Mouse (Mus musculus) brain, adult 2 months (tissue): ENCODE measurements around the gene Reln.
A peak's percentile ranks its signal among the peaks of the same experiment; 100 is the strongest.

ENCODE experiments used
- DNase-seq: peaks from one replicate; pipeline ENCODE4 v3.0.0; 2011; ENCODE audit warnings: low read depth, low spot score

Gene Reln

GRCm38 (mm10) chr5:22307853-22308252, 36.6 kb downstream of the Reln start:
- DNase-seq = no peak

- DNase-seq = peak; percentile 95
Observed at GRCm38 (mm10) chr5:22307072-22307471, 37.4 kb downstream of the Reln start.

- DNase-seq = no peak
Observed at GRCm38 (mm10) chr5:22303709-22304108, 40.8 kb downstream of the Reln start.

GRCm38 (mm10) chr5:22302309-22302708, 42.2 kb downstream of the Reln start:
- peak; percentile 90 for DNase-seq

- DNase-seq = no peak
Observed at GRCm38 (mm10) chr5:22300788-22301187, 43.7 kb downstream of the Reln start.

- DNase-seq = no peak
Observed at GRCm38 (mm10) chr5:22300046-22300445, 44.5 kb downstream of the Reln start.

GRCm38 (mm10) chr5:22295161-22295560, 49.3 kb downstream of the Reln start:
- DNase-seq = no peak

- DNase-seq = peak; percentile 65
Observed at GRCm38 (mm10) chr5:22291409-22291808, 53.1 kb downstream of the Reln start.

GRCm38 (mm10) chr5:22285396-22285795, 59.1 kb downstream of the Reln start:
- peak; percentile 89 for DNase-seq

GRCm38 (mm10) chr5:22282141-22282665, 62.3 kb downstream of the Reln start:
- peak; percentile 28 for DNase-seq

- no peak for DNase-seq
Observed at GRCm38 (mm10) chr5:22280534-22281164, 63.9 kb downstream of the Reln start.

GRCm38 (mm10) chr5:22279201-22279600, 65.3 kb downstream of the Reln start:
- DNase-seq = no peak

GRCm38 (mm10) chr5:22274134-22274533, 70.4 kb downstream of the Reln start:
- peak; percentile 60 for DNase-seq

- DNase-seq = peak; percentile 93
Observed at GRCm38 (mm10) chr5:22266489-22267301, 77.8 kb downstream of the Reln start.

GRCm38 (mm10) chr5:22262351-22262765, 82.1 kb downstream of the Reln start:
- peak; percentile 74 for DNase-seq

GRCm38 (mm10) chr5:22255346-22255745, 89.2 kb downstream of the Reln start:
- peak; percentile 26 for DNase-seq

GRCm38 (mm10) chr5:22253910-22254309, 90.6 kb downstream of the Reln start:
- peak; percentile 72 for DNase-seq

GRCm38 (mm10) chr5:22253318-22253717, 91.2 kb downstream of the Reln start:
- peak; percentile 95 for DNase-seq

GRCm38 (mm10) chr5:22247850-22248249, 96.7 kb downstream of the Reln start:
- DNase-seq = peak; percentile 82

GRCm38 (mm10) chr5:22245056-22245455, 99.4 kb downstream of the Reln start:
- peak; percentile 64 for DNase-seq

- DNase-seq = no peak
Observed at GRCm38 (mm10) chr5:22243538-22243937, 101.0 kb downstream of the Reln start.

- DNase-seq = peak; percentile 62
Observed at GRCm38 (mm10) chr5:22241560-22241959, 102.9 kb downstream of the Reln start.

GRCm38 (mm10) chr5:22236801-22237200, 107.7 kb downstream of the Reln start:
- no peak for DNase-seq
